Mouse (Mus musculus) midbrain, postnatal 0 days (tissue): ENCODE results near the gene Aqp9. TPM values are rescaled to one million over a fixed set of nuclear protein-coding genes. Genes with fewer than 3 reads are reported as not detected.

Source experiments
- ATAC-seq: fragments of 200-750 bp; cut with Nextera tagmentation; 2 replicates; pipeline ENCODE4 v1.8.0; 2017; ENCODE audit warnings: moderate number of reproducible peaks, mild to moderate bottlenecking, moderate TSS enrichment, moderate library complexity; ENCODE audit not compliant: low FRiP score
- DNase-seq: peaks from one replicate; pipeline ENCODE4 v3.0.0-alpha.2; 2015; ENCODE audit warnings: low spot score
- H3K27ac ChIP-seq: fragments of 300-500 bp; sonication (generic); 2 replicates; pipeline ENCODE4 v1.5.1; 2014; ENCODE audit warnings: low read depth, mild to moderate bottlenecking, low read length, mixed read lengths
- H3K27me3 ChIP-seq: fragments of 300-500 bp; sonication (generic); 2 replicates; pipeline ENCODE4 v1.6.1; 2014; ENCODE audit warnings: low read length, control low read depth, mixed read lengths; ENCODE audit not compliant: insufficient read depth
- H3K36me3 ChIP-seq: fragments of 300-500 bp; sonication (generic); 2 replicates; pipeline ENCODE4 v1.6.1; 2014; ENCODE audit warnings: low read length, control low read depth, mixed read lengths; ENCODE audit not compliant: insufficient read depth
- H3K4me1 ChIP-seq: fragments of 300-500 bp; sonication (generic); 2 replicates; pipeline ENCODE4 v1.6.1; 2014; ENCODE audit warnings: mild to moderate bottlenecking, control low read depth, antibody characterized with exemption, low read length, mixed read lengths; ENCODE audit not compliant: insufficient read depth
- H3K4me2 ChIP-seq: fragments of 300-500 bp; sonication (generic); 2 replicates; pipeline ENCODE4 v1.6.1; 2014; ENCODE audit warnings: low read depth, mild to moderate bottlenecking, low read length, mixed read lengths; ENCODE audit not compliant: poor library complexity, severe bottlenecking
- H3K4me3 ChIP-seq: fragments of 300-500 bp; sonication (generic); 2 replicates; pipeline ENCODE4 v1.5.1; 2014; ENCODE audit warnings: low read depth, mild to moderate bottlenecking, low read length, moderate library complexity
- H3K9ac ChIP-seq: fragments of 300-500 bp; sonication (generic); replicated peaks from 2 replicates; pipeline ENCODE4 v1.6.1; 2014; ENCODE audit warnings: mild to moderate bottlenecking, low read length, moderate library complexity, mixed read lengths; ENCODE audit not compliant: poor library complexity, severe bottlenecking
- H3K9me3 ChIP-seq: fragments of 300-500 bp; sonication (generic); 2 replicates; pipeline ENCODE4 v1.6.1; 2016; ENCODE audit warnings: low read length, control low read depth
- CTCF ChIP-seq: IDR thresholded peaks from 2 replicates; pipeline ENCODE4 v1.5.1; 2016; ENCODE audit warnings: antibody characterized with exemption, mild to moderate bottlenecking
- WGBS: fragments of 180-500 bp; shearing (Covaris S2); extraction: QIAGEN DNeasy Blood & Tissue Kit; methylation state at CpG from one replicate; pipeline ENCODE4 v1.1.7; 2014; 5-methylcytosine and 5-hydroxymethylcytosine counted together
- polyA plus RNA-seq: library from polyadenylated mRNA; unstranded; fragments of >200 nt; fragmentation: Nextera tagmentation; extraction: Ambion mirVana; gene quantifications from 2 replicates; pipeline ENCODE4 v1.2.1, GENCODE M21; 2015
- total RNA-seq: library from RNA; depleted of rRNA; stranded (reverse); fragments of >200 nt; gene quantifications from 2 replicates; pipeline ENCODE4 v1.2.3, GENCODE M21; 2014

Aqp9 gene
- total and polyA plus RNA-seq, 2 experiments from 2014 or later = 2.3 to 6.4 TPM

DNA sequence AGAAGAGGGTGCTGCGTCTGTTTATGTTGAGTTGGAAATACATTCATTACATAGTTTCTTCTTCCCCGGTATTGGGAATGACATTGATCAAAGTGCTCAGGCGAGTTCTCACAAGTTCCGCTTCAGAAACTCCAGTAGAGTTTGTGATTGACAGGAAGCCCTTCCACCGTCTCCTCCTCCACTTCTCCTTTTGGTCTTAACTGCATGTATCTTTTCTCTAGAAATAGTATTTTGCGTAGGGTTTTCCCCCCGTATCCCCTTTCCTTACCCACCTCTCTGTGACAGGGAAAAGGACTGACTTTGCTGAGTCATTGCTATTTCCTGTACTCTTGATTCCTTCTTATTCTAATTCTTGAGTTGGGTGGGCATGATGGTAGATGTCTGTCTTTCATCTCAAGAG is 18.9 kb upstream of the Aqp9 start:
- Histone ChIP-seq H3K9ac (no peak overlapping the region), H3K27ac (no peak overlapping the region), H3K9me3 (no peaks in the 10 kb centered on the region), H3K36me3 (no peaks in the 10 kb centered on the region), H3K4me1 (no peaks in the 10 kb centered on the region), H3K4me3 (no peak overlapping the region), H3K4me2 (no peak overlapping the region), H3K27me3 (no peaks in the 10 kb centered on the region)
- ATAC-seq (no peak), DNase-seq (no peak)
- WGBS = 91% methylated on average over 7 of the region's 7 CpGs
- TF ChIP-seq CTCF = no peak

DNA sequence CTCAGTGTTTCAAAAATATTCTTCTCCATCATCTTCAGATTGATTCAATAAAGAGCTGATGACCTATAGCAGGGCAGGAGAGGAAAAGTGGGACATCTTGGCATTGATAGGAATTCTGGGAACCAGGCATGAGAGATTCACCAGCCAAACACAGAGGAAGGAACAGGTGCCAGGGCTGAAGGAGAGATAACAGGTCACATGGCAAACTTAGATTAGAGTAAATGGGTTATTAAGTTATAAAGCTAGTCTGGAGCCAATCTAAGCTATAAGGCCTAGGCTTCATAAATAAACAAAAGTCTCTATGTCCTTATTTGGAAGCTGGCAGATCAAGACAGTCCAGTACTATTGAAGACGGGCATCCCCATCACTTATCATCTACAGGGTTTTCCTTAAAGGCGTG is 17.3 kb upstream of the Aqp9 start:
- 78% methylated on average over 2 of the region's 2 CpGs for WGBS
- no peak for DNase-seq
- ATAC-seq = no peak
- H3K27me3 ChIP-seq = no peaks in the 10 kb centered on the region
- H3K36me3 ChIP-seq = no peaks in the 10 kb centered on the region
- H3K9me3 ChIP-seq = no peaks in the 10 kb centered on the region
- TF ChIP-seq CTCF = no peak
- H3K27ac ChIP-seq = no peak overlapping the region
- H3K4me1 ChIP-seq = no peaks in the 10 kb centered on the region
- H3K4me3 ChIP-seq = no peak overlapping the region
- no peak overlapping the region for H3K4me2 ChIP-seq
- H3K9ac ChIP-seq = no peak overlapping the region

DNA sequence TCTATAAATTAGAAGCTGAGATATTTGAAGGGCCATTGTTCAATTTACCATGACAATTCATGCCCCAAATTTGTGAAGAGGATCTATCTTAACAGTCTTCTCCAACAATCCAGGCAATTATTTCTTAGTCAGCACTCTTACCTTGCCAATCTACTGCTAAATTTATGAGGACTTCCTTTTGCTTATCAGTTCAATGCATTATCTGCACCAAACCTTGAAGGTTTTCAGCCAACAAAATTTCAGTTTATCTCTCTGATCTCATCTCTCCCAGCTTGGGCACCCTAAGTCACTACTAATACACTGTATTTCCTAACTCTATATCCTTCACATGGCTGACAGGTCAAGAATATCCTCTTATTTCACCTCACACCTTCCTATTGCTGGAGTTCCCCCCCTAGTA is 16.8 kb upstream of the Aqp9 start:
- no peak overlapping the region for H3K9ac ChIP-seq
- H3K27me3 ChIP-seq = no peaks in the 10 kb centered on the region
- no peaks in the 10 kb centered on the region for H3K9me3 ChIP-seq
- ATAC-seq (no peak), DNase-seq (no peak)
- H3K27ac ChIP-seq = no peak overlapping the region
- no peak for TF ChIP-seq CTCF
- H3K4me3 ChIP-seq = no peak overlapping the region
- H3K4me1 ChIP-seq = no peaks in the 10 kb centered on the region
- H3K4me2 ChIP-seq = no peak overlapping the region
- H3K36me3 ChIP-seq = no peaks in the 10 kb centered on the region

DNA sequence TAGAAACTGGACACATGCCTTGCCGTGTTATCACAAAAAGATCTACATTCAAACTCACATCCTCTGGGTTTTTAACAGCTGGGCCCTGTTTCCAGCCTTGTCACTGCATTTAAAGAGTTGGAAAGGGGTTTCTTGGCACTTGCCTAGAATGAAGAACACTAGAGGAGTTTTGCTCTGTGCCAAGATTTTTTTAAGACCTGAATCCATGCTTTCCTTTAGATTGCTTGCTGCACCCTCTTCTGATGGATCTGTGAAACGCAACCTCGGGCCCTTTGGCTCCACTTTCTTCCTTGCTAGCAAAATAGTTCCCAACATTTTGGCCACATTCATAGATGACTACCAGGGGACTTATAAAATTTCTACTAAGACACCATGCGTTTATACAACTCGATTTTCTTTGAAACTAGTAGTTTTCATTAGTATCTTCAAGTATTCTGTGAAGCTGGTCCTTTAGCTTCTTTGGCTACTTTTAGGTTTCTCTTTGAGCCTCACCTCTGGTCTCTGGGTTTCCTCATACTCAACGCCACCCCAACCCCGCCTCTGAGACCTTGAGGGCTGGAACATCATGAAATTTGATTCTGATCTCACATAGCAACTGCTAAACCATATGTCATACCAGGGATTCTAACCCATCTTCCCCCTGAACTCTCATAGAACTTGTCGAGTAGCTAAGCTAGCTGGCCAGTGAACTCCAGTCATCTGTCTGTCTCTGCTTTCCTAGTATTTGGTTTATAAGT is 11.7 kb upstream of the Aqp9 start:
- Histone ChIP-seq H3K9ac (no peak overlapping the region), H3K4me1 (no peaks in the 10 kb centered on the region), H3K27me3 (no peaks in the 10 kb centered on the region), H3K4me3 (no peak overlapping the region), H3K27ac (no peak overlapping the region), H3K4me2 (no peak overlapping the region), H3K9me3 (no peaks in the 10 kb centered on the region), H3K36me3 (no peaks in the 10 kb centered on the region)
- peak; percentile 63 for TF ChIP-seq CTCF
- peak; percentile 63 for DNase-seq
- no peak for ATAC-seq
- 78% methylated on average over 8 of the region's 8 CpGs for WGBS

DNA sequence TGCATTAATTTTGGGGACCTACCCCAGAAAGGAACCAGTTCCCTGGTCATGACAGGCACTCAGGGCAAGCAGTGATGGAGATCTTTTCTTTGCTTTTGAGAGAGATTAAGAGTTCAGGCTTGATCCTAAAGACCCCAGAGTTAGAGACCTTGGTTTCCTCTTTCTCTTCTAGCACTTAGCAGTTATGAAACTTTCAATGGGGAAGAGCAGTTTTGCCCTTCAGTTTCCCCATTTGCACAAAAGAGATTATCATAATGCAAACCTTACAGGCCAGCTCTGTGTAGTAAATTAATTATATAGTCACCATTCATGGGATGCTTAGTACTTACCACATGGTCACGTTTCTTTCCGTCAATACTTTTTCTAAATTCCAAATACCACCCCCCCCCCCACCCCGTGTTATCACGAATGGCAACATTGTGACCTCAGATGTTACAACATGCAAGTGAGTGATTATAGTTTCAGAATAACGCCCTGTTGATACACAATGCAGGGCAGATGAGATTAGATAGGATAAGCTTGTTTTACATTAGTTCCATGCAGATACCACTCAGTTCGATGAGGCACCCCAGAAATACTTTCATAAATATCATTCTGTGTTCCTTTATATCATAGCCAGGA is 10.9 kb upstream of the Aqp9 start:
- no peak overlapping the region for H3K4me2 ChIP-seq
- H3K27me3 ChIP-seq = no peaks in the 10 kb centered on the region

DNA sequence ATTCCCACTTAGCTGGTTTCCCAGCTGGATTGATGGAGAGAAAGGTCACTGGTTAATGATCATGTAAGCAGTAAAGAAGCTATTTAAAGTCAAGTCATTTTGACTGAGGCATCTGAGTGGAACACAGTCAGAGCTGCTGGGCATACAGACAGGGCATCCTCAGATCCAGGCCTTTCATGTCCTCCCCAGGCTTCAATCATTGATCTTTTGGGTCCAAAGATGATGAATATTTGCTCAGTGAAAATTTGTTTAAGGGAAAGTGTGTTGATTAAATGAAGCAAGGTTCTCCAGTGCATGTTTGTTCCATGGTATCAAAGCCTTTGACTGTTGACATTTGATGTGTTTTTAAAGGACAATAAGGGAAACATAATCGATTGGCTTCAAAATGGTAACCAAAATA is 7.2 kb upstream of the Aqp9 start:
- Histone ChIP-seq H3K4me1 (no peaks in the 10 kb centered on the region), H3K27ac (no peak overlapping the region), H3K27me3 (no peaks in the 10 kb centered on the region), H3K4me2 (no peak overlapping the region), H3K9me3 (no peaks in the 10 kb centered on the region), H3K4me3 (no peak overlapping the region), H3K9ac (no peak overlapping the region), H3K36me3 (no peaks in the 10 kb centered on the region)
- TF ChIP-seq CTCF = no peak
- ATAC-seq = no peak
- WGBS = 82% methylated on average over 1 of the region's 1 CpGs
- DNase-seq = no peak

More for the DNA sequence above, 10.9 kb upstream of the Aqp9 start:
- Histone ChIP-seq H3K9ac (no peak overlapping the region), H3K4me1 (no peaks in the 10 kb centered on the region), H3K4me3 (no peak overlapping the region), H3K36me3 (no peaks in the 10 kb centered on the region), H3K27ac (no peak overlapping the region), H3K9me3 (no peaks in the 10 kb centered on the region)
- ATAC-seq (no peak), DNase-seq (no peak)
- no peak for TF ChIP-seq CTCF
- 85% methylated on average over 6 of the region's 6 CpGs for WGBS
